Mouse (Mus musculus) gastrocnemius, adult 2 months (tissue): ENCODE results near the gene Usf2. TPM values are rescaled to one million over a fixed set of nuclear protein-coding genes. Genes with fewer than 3 reads are reported as not detected.

Experiments
- DNase-seq: peaks from one replicate; pipeline ENCODE4 v3.0.0; 2022
- H3K27ac ChIP-seq: fragments of 200-600 bp; 2 replicates; pipeline ENCODE4 v1.8.1; 2022; ENCODE audit warnings: mild to moderate bottlenecking
- H3K4me3 ChIP-seq: fragments of 200-600 bp; 2 replicates; pipeline ENCODE4 v1.8.1; 2022; ENCODE audit warnings: mild to moderate bottlenecking, moderate library complexity
- CTCF ChIP-seq: fragments of 200-600 bp; IDR thresholded peaks from 2 replicates; pipeline ENCODE4 v1.8.1; 2022; ENCODE audit warnings: antibody characterized with exemption, mild to moderate bottlenecking, moderate library complexity
- intact Hi-C: fragments of 180-260 bp; cut with DNase I; formaldehyde crosslinking; loops from one replicate; pipeline ENCODE4 v1.15.1; 2025
- total RNA-seq, 2 experiments: library from RNA; stranded (reverse); gene quantifications; 2 replicates each; pipeline ENCODE4 v1.2.3; 2021

The Usf2 gene
- total RNA-seq, 2 experiments from 2014 or later = 85.9 to 102 TPM

GRCm38 (mm10) chr7:30972426-30973250 is 16.0 kb upstream of the Usf2 start:
- intact Hi-C loops = loop anchor here (5.0 to 10.0 kb wide), 2 partner anchors 70 to 378 kb away; partner anchors contain the start of genes Fxyd5 and Zbtb32
- no peak for DNase-seq
- TF ChIP-seq CTCF = no peak
- Histone ChIP-seq H3K27ac (peak overlapping the region; percentile 20; the same call in 1 of the 2 replicates), H3K4me3 (peak overlapping the region; percentile 69)

- no peak for TF ChIP-seq CTCF
- Histone ChIP-seq H3K27ac (no peak overlapping the region), H3K4me3 (no peak overlapping the region)
- DNase-seq = no peak
- intact Hi-C loops = loop anchor here (5.0 to 10.0 kb wide), 2 partner anchors 70 to 377 kb away; partner anchors contain the start of genes Fxyd5 and Zbtb32
Measured at GRCm38 (mm10) chr7:30971901-30972300, 15.3 kb upstream of the Usf2 start.

DNA sequence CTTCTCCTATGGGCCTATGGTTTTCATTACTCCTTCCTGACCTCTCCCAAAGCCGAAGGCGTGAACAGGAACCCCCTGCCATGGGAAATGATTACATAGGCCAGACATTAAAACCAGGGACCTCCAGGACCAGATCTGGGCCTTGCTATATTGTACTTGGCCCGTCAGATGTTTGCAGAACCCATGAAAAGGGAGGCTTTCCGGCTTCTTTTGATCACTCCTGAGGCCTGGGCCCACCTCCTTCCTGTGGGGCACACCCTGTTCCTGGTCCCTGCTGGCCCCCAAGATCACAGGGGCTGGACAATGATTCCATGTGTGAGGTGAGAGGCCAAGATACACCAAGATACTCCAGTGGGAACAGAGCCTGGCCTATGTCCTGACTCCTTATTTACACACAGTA is 12.6 kb upstream of the Usf2 start:
- Histone ChIP-seq H3K4me3 (no peak overlapping the region), H3K27ac (no peak overlapping the region)
- TF ChIP-seq CTCF = no peak
- intact Hi-C loops = no loop called here
- no peak for DNase-seq

DNA sequence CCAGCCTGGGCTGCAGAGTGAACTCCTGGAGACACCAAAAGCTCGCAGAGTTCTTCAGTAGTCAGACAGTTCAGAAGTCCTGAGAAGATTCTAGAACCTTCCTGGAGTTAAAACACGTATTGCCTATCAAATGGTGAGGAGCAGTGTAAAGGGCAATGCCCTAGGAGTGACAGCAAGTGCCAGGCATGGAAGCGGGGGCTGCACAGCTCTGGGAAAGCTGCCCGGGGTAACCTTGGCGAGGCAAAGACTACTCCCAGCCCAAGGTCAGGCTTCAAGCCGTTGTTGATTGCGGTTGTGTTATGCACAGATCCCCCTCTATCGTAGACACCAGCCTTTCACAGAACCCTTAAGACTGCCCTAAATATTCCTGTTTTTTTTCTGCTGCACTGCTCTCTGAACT is 12.0 kb upstream of the Usf2 start:
- H3K4me3 ChIP-seq = no peak overlapping the region
- no peak overlapping the region for H3K27ac ChIP-seq
- intact Hi-C loops = no loop called here
- DNase-seq = no peak
- TF ChIP-seq CTCF = no peak

DNA sequence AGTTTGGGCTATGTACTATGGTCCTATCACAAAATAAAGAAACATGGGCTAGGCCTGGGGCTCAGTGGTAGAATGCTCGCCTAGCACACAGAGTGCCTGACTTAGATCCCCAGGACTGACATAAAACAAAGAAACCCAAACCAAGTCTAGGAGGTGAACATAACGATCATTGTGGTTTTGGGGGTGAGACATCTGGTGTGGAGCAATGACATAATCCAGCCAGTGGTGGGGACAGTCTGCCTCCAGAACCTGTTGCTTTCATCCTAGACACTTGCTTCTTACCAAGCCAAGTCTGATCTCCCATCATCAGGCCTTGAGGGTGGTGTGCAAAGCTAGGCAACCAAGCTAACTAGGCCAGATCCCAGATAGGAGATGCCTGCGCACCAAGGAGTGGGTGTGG is 10.1 kb upstream of the Usf2 start:
- TF ChIP-seq CTCF = no peak
- H3K4me3 ChIP-seq = no peak overlapping the region
- H3K27ac ChIP-seq = no peak overlapping the region
- intact Hi-C loops = no loop called here
- DNase-seq = no peak

DNA sequence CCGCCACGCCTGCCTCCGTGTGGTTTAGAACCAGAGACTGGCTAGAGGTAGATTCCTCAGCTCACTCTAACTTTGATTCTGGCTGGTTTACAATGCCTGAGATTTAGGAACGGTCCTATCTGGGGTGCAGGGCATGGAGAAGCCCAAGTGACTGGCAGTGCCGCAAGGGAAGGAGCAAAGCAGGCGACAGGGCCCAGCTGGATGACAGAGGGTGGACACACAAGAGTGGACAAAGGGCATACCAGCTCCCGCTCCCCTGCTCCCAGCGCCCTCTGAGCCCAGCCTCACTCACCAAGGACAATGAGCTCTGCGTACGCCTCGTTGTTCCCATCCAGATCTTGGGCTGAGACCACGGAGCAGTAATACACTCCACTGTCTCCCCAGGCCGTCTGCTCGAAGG is 9.1 kb upstream of the Usf2 start:
- intact Hi-C loops = no loop called here
- DNase-seq = no peak
- no peak for TF ChIP-seq CTCF
- Histone ChIP-seq H3K4me3 (no peak overlapping the region), H3K27ac (no peak overlapping the region)

DNA sequence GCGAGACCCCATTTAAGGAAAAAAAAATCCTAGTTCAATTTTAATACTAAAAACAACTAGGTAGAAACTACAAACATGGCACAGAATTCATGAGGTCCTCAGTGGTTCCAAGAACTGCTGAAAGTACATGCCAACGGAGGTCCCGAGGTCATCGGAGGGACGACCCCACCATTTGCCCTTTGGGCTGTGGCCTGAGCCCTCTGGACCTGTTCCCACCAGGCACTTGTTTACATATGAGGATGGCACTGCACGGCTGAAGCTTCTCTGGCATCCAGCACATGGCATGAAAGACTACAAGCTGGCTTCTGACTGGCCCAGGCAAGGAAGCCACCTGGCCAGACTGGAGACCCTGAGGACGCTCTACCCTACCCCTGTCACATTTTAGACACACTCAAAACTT is 7.8 kb upstream of the Usf2 start:
- intact Hi-C loops = no loop called here
- H3K27ac ChIP-seq = no peak overlapping the region
- DNase-seq = no peak
- TF ChIP-seq CTCF = no peak
- no peak overlapping the region for H3K4me3 ChIP-seq

DNA sequence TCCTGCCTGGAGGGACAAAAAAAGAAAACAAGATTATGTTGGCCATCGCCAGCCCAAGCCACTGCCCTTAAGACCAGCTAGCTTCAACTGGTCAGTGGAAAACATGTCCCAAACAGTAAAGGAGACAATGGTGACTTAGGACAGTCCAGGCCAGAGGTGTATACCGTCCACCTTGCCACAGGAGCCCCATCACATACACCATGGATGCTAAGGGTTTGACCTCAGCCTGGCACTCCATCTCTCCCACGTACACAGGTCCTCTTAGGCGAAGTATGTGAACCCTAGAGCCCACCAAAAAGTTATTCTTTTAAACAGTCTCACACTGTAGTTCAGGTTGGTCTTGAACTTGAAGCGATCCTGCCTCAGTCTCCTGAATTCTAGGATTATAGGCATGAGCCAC is 6.3 kb upstream of the Usf2 start:
- Histone ChIP-seq H3K27ac (no peak overlapping the region), H3K4me3 (no peak overlapping the region)
- DNase-seq = no peak
- TF ChIP-seq CTCF = no peak
- intact Hi-C loops = no loop called here

DNA sequence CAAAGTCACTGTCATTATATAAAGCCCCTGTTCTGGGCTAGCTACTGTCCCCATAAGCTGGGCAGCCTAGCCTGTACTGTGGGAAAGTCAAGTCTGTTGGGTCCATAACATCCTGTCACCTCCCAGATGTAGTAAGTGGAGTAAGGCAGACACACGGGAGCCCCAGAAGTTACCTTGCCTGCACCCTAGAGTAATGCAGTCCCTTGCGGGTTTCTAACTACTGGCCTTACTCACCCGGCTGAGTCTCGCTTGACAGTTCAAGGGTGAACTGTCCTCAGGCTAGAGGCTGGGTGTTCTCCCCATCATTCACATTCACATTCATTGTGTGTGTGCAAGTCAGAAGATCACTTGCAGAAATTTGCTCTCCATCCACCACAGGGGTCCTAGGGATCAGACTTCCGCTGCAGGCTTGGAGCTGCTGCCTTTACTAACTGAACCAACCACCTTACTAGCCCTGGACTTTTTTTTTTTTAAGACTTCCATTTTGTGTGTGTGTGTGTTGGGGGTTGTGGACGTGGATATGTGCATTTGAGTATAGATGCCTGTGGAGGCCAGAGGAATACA is 3.3 kb upstream of the Usf2 start:
- H3K27ac ChIP-seq = no peak overlapping the region
- H3K4me3 ChIP-seq = no peak overlapping the region
- DNase-seq = no peak
- intact Hi-C loops = loop anchor here (5.0 to 10.0 kb wide), 2 partner anchors 92 to 335 kb away; partner anchors contain the start of genes Cox6b1 and Fxyd7
- no peak for TF ChIP-seq CTCF

DNA sequence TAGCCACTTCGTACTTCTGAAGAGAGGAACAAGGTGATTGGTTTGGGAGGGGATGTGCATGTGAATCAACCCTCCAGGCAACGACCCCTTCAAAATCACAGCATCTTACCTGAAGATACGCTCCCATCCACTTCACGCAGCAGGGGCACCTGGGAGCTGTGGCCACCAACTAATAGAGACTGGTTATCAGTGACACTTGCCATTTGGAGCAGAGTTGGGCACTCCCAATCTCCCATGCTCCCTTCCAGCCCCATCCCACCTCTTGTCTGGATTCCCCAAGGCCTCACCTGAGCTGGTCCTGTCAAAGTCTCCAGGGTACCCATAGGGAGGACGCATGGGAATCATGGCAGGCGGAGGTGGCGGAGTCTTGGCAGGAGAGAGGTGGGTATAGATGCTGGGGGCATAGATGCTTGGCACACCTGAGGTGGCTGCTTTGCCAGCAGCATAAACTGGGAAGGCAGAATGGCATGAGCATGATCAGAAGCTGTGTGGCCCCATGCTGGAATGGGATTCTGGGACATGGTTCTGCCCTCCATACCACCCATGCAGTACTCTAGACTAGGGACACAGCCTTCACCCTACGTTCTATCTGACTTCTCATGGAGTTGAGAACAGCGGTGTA is 2.4 kb upstream of the Usf2 start:
- H3K27ac ChIP-seq = no peak overlapping the region
- no peak overlapping the region for H3K4me3 ChIP-seq
- no peak for TF ChIP-seq CTCF
- DNase-seq = no peak
- intact Hi-C loops = loop anchor here (5.0 to 10.0 kb wide), 2 partner anchors 93 to 334 kb away; partner anchors contain the start of genes Cox6b1 and Fxyd7

GRCm38 (mm10) chr7:30958109-30958865 is 1.7 kb upstream of the Usf2 start:
- Histone ChIP-seq H3K4me3 (peak overlapping the region; percentile 94), H3K27ac (peak overlapping the region; percentile 100)
- peak; percentile 35 for DNase-seq
- intact Hi-C loops = loop anchor here (5.0 to 10.0 kb wide), 2 partner anchors 94 to 333 kb away; partner anchors contain the start of genes Cox6b1 and Fxyd7
- no peak for TF ChIP-seq CTCF

DNA sequence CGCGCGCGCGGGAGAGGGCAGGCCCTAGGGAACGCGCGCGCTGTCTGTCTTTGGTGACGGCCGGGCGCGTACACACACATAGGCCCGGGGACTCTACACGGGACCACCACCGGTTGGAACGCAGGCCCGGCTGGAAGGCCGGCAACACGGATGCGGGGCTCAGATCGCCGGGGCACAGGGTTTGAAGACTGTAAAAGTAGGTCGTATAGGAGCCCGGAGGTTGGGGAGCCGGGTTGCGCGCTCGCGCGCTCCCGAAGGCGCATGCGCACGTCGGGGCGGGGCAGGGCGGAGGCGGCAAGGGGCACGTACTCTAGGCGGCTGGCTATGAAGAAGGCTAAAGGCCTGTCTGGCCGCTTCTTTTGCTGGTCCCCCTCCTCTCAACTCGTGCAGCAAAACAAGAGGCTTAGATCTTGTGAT is 772 bp upstream of the Usf2 start:
- intact Hi-C loops = loop anchor here (1.0 to 10.0 kb wide), 3 partner anchors 17 to 333 kb away; partner anchors contain the start of genes Cox6b1 and Fxyd7
- TF ChIP-seq CTCF = no peak
- DNase-seq = peak; percentile 96

More for the DNA sequence above, 772 bp upstream of the Usf2 start:
- peak overlapping the region; percentile 94 for H3K4me3 ChIP-seq
- peak overlapping the region; percentile 100 for H3K27ac ChIP-seq
